Mouse (Mus musculus) neutrophil, adult 65 days (primary cell): ENCODE results near the gene Snrnp40. TPM values are rescaled to one million over a fixed set of nuclear protein-coding genes. Genes with fewer than 3 reads are reported as not detected.

ENCODE experiments used
- total RNA-seq: library from RNA; stranded (reverse); gene quantifications from 2 replicates; pipeline ENCODE4 v1.2.4, GENCODE M21; 2023

The Snrnp40 gene
- total RNA-seq, result 38.0 and 43.5 TPM in 2 replicates

GRCm38 (mm10) chr4:130359486-130360237 lies at the start of gene Snrnp40, which contains the start of gene Zcchc17:
Gene Snrnp40 (plus strand): TSS chr4:130360132.
Gene Zcchc17 (minus strand): TSS chr4:130359943.

Other genes starting within 250 kb of the Snrnp40 start
- gene Hcrtr1, start 220.8 kb upstream of the Snrnp40 start, total RNA-seq, result 0.59 TPM in 1 of 2 replicates, not detected in the other
- gene Tinagl1, start 185.0 kb upstream of the Snrnp40 start, total RNA-seq, result 67.0 and 83.9 TPM in 2 replicates
- gene Gm853, start 137.7 kb upstream of the Snrnp40 start, total RNA-seq, result not detected in 2 replicates
- 2.2 and 2.5 TPM in 2 replicates for gene Serinc2, start 80.9 kb upstream of the Snrnp40 start, total RNA-seq
- gene Fabp3, start 51.5 kb upstream of the Snrnp40 start, total RNA-seq, result not detected in 2 replicates
- not detected in 2 replicates for gene Gm10570, start 51.5 kb upstream of the Snrnp40 start, total RNA-seq
- gene Zcchc17, start 189 bp upstream of the Snrnp40 start, total RNA-seq, result 10.5 and 12.6 TPM in 2 replicates
- 0.54 and 1.6 TPM in 2 replicates for gene Nkain1, start 214.0 kb downstream of the Snrnp40 start, total RNA-seq